Mouse (Mus musculus) cerebellum, adult 11-12 months (tissue): ENCODE measurements around the gene Nfatc4.
A peak's percentile ranks its signal among the peaks of the same experiment; 100 is the strongest.

Experiments used
- DNase-seq: peaks from one replicate; pipeline ENCODE4 v3.0.0; 2022

Nfatc4 gene

GRCm38 (mm10) chr14:55822435-55822990 is 431 bp upstream of the Nfatc4 start:
- DNase-seq = peak; percentile 45

- no peak for DNase-seq
These were observed 1.1 kb downstream of the Nfatc4 start for GRCm38 (mm10) chr14:55824001-55824480.

GRCm38 (mm10) chr14:55824481-55825215 is 1.7 kb downstream of the Nfatc4 start:
- no peak for DNase-seq

- DNase-seq = no peak
These were observed 2.5 kb downstream of the Nfatc4 start for GRCm38 (mm10) chr14:55825216-55826051.

- no peak for DNase-seq
These were observed 3.2 kb downstream of the Nfatc4 start for GRCm38 (mm10) chr14:55826142-55826541.

GRCm38 (mm10) chr14:55826551-55827340 is 3.8 kb downstream of the Nfatc4 start:
- DNase-seq = no peak

- no peak for DNase-seq
These were observed 5.8 kb downstream of the Nfatc4 start for GRCm38 (mm10) chr14:55828716-55829263.

- no peak for DNase-seq
These were observed 6.9 kb downstream of the Nfatc4 start for GRCm38 (mm10) chr14:55829854-55830253.

- no peak for DNase-seq
These were observed 7.4 kb downstream of the Nfatc4 start for GRCm38 (mm10) chr14:55830331-55830730.

- DNase-seq = no peak
These were observed 10.2 kb downstream of the Nfatc4 start for GRCm38 (mm10) chr14:55833126-55833525.

- no peak for DNase-seq
These were observed 12.0 kb downstream of the Nfatc4 start for GRCm38 (mm10) chr14:55834808-55835533.

GRCm38 (mm10) chr14:55838312-55838711 is 15.4 kb downstream of the Nfatc4 start:
- no peak for DNase-seq

GRCm38 (mm10) chr14:55838740-55839139 is 15.8 kb downstream of the Nfatc4 start:
- no peak for DNase-seq

- no peak for DNase-seq
These were observed 18.0 kb downstream of the Nfatc4 start for GRCm38 (mm10) chr14:55840853-55841366.

- DNase-seq = no peak
These were observed 19.9 kb downstream of the Nfatc4 start for GRCm38 (mm10) chr14:55842794-55843193.

- no peak for DNase-seq
These were observed 22.8 kb downstream of the Nfatc4 start for GRCm38 (mm10) chr14:55845506-55846294.

GRCm38 (mm10) chr14:55850885-55851284 is 27.9 kb downstream of the Nfatc4 start:
- no peak for DNase-seq

GRCm38 (mm10) chr14:55852646-55853551 is 30.0 kb downstream of the Nfatc4 start:
- DNase-seq = no peak

GRCm38 (mm10) chr14:55853621-55854285 is 30.8 kb downstream of the Nfatc4 start, which contains the start of gene Nynrin:
Gene Nynrin, plus strand, starts transcription at chr14:55854010.
- DNase-seq = no peak
